Mouse (Mus musculus): ENCODE data around the gene C2cd2. TPM values are rescaled to one million over a fixed set of nuclear protein-coding genes. Genes with fewer than 3 reads are reported as not detected.
"Not testable (repeated sequence)": the region's sequence is repeated elsewhere in the genome, so short reads cannot be mapped to it uniquely, and the experiment has no call there.

Gene C2cd2
- total RNA-seq, 2 experiments from 2014 or later = 8.1 to 15.9 TPM

DNA sequence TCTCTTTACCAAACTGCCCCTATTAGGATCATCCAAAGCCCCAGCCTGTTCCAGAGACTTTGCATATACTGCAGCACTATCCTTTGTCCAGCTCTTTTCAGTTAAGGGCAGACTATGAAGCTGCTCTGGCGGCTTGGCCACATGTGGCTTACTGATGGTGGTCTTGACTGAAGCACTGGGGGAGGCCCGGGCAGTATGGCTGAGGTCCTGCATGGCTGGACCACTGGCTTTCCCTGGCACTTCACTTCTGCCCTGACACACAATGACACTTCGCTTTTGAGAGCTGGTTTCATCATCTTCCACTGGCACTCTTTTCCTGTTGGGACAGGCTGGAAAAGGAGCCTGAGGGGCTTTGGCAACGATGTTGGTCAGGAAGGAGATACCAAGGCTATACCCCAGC is 10.0 kb downstream of the C2cd2 start:
- DNase-seq (ENCODE audit: low spot score in 2 of 2) = no peak
- intact Hi-C loops (cut with DNase I) = no loop called here

DNA sequence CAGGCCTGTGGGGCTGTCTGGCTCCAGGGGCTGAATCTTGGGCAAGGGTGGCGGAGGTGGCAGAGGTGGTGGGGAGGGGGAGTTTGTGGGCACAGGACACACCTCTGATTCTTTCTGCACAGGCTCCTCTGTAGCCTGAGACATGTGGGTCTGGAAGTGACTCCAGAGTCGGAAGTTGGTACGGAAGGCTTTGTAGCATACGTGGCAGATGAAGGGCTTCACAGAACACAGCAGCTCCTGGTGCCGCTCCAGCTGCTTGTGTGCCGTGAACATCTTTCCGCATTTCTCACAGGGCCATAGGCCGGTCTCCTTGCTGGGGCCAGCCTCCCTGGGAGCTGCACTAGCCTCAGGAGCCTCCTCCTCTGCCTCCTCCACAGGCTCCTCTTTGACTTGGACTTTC is 12.3 kb downstream of the C2cd2 start:
- intact Hi-C loops (cut with DNase I) = no loop called here
- DNase-seq (ENCODE audit: low spot score in 2 of 2) = no peak

DNA sequence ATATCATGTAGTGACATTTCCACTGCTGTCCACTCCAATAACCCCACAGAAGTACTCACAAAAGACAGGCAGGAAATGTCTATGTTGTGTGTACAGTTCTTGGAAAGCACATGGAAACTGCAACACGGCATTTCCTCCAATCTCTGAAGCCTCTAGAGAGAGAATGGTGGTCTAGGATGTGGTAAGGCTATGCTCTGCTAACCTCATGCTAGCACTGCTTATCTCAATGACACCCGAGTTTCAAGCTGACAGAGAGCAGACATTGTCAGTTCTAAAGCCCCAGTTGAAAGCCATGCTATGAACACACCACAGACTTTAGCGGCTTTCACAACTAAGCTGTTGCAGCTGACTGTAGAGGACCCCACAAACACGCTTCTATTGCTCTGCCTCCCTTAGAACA is 13.6 kb downstream of the C2cd2 start:
- intact Hi-C loops (cut with DNase I) = no loop called here
- no peak for DNase-seq (ENCODE audit: low spot score in 2 of 2)

DNA sequence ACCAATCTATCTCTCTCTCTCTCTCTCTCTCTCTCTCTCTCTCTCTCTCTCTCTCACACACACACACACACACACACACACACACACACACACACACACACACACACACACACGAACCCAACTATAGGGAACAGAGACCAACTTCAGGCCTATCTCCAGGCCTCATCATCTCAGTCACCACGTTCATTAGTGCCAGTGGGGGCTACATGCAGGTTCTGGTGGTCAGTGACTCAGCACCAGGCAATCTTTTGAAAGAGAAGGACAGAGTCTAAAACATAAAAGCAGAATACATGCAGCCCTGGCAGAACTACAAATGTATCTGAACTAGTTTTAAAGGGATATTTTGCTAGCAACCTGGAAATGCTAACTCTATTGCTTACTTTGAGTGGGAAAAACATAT is 15.4 kb downstream of the C2cd2 start:
- DNase-seq (ENCODE audit: low spot score in 2 of 2); intact Hi-C loops (cut with DNase I): not testable (repeated sequence)

DNA sequence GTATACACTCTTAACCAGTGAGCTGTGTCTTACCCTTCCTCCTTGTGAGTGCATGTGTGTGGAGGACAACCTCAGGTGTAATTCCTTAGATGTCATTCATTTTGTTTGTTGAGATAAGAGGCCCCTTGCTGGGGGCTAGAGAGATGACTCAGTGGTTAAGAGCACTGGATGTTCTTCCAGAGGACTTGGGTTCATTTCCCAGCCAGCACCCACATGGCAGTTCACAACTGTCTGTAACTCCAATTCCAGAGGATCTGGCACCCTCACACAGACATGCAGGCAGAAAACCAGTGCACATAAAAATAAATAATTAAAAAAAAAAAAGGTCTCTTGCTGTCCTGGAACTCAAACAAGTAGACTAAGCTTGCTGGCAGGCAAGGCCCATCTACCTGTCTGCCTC is 20.6 kb downstream of the C2cd2 start:
- no peak for DNase-seq (ENCODE audit: low spot score in 2 of 2)
- intact Hi-C loops (cut with DNase I) = no loop called here

DNA sequence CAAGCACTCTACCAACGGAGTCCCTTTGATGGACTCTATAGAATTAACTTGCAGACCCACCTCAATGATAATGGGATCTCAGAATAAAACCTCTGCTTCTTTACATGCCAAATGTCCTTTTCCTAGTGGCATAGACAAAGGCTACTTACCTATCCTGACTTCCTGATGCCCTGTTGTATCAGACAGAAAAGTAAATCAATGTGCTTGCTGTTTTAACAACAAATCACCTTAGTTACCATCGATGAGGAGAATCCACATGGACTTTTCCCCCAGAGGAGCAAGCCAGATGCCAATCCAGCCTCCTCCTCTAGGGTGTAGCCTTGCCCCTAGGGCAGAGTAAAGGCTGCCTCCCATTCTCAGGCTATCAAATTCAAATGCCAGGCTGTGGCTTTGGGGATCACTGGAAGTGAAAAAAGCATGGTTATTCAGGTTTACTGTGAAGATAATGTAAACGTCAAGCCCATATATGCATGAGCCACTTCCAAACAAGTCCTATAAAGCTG is 21.9 kb downstream of the C2cd2 start:
- intact Hi-C loops (cut with DNase I) = no loop called here

DNA sequence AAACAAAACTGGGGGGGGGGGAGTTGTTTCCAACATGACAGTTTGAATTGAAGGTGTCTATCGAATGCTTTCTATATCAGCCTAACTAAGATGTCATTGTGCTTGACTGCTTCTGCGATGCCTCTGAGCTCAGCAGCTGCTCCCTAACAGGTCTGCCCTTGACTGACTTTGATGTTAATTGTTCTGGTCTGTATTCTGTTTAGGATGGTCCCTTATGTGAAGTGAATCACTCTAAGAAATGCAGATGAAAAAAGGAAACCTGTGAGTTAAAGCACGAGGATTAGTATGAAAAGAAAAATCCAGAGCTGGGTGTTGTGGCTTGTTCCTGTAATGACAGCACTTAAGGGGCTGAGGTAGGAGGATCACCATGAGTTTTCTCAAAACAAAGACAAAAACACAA is 26.6 kb downstream of the C2cd2 start:
- intact Hi-C loops (cut with DNase I) = no loop called here
- DNase-seq (ENCODE audit: low spot score in 2 of 2) = no peak

More for the DNA sequence above, 21.9 kb downstream of the C2cd2 start:
- DNase-seq (ENCODE audit: low spot score in 2 of 2) = no peak

DNA sequence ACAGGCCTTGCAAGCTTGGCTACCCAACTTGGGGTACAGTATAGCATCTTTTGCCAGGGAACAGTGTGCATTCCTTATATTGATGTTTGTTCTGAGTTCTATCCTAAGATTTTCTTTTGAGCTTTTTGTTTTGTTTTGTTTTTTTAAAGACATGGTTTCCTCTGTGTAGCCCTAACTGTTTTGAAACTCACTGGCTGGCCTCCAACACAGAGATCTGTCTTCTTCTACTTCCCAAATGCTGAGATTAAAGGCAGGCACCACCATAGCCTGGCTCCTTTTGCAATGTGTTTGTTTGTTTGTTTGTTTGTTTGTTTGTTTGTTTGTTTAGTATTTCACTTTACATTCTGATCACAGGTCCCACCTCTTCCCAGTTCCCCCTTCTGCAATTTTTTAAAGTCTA is 32.2 kb downstream of the C2cd2 start:
- intact Hi-C loops (cut with DNase I) = no loop called here

DNA sequence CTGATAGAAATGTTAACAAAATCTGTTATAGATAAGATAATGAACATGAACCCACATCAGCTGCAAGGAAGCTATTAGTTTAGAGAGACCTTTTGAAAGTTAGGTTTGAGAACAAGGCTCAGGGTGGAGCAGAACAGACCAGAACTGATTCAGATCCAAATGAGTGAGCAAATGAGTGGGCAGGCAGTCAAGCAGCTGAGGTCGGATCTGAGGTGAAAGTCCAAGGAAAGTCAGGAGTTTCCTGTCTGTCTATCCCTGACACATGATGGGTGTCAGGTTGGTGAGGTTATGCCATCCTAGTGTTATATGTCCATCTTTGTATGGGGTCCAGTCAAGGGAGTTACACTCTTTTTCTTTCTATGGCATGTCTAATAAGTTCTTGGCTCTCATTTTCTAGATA is 32.9 kb downstream of the C2cd2 start:
- intact Hi-C loops (cut with DNase I) = no loop called here
- DNase-seq (ENCODE audit: low spot score in 2 of 2) = no peak

More for the DNA sequence above, 32.2 kb downstream of the C2cd2 start:
- no peak for DNase-seq (ENCODE audit: low spot score in 2 of 2)

DNA sequence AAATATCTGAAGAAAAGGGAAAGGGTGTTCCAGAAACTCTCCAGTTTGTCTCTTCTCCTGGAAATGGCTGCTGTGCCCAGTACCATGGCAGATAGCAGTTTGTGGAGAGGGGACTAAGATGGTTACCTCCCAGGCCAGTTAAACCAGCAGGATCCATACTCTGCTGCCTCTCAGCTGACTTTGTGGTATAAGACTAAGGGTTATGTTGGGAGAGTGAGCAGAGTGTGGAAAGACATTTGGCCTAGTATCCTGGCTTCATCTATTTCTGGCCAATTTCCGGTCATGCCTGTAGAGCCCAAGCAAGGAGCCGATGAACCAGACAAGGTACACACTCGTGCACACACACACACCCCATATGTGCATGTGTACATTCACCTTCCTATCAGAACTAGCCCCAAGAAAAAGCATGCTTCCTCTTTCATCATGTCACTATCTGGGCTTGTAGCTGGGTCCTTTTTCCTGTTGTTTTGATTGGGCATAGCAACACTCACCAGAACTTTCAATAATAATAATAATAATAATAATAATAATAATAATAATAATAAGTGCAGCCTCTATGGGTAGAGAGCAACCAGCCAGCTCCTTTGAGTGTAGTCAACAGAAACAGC is 35.0 kb downstream of the C2cd2 start:
- DNase-seq (ENCODE audit: low spot score in 2 of 2) = no peak
- intact Hi-C loops (cut with DNase I) = no loop called here

DNA sequence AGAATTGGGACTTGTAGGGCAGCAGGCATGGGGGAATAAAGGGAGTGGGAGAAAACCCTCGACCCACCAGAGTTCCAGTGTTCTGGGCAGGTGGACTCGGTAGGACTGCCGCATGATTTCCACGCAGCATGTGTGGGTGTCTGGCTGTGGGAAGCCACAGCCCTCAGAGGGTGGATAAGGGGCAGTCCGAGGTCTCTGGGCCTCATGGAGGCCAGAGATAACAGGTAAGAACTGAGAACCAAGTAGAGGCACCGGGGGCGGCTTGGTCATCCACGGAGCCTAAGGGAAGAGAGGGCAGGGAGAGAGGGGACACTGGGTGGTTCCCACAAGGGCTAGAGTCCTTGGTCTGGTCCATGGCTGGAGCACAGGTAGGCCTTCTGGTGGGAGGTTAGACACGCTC is 36.0 kb downstream of the C2cd2 start:
- DNase-seq (ENCODE audit: low spot score in 2 of 2) = no peak
- intact Hi-C loops (cut with DNase I) = no loop called here

DNA sequence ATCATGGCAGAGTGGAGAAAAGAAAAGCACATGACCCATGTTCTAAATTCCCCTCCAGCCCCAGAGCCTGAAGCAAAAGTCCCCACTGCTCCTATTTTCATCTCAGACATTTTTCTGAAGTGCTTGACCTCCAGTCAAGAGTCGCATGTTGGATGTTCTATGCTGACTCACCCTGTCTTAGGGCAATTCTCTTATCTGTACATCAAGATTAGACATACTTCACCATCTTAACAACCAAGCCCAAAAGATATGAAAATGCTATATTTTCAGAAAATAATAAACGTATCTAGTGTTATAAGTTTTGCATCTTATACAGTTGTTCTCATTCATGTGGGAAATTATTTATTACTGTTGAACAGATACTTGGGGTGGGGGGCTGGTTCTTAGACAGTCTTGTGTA is 36.6 kb downstream of the C2cd2 start:
- intact Hi-C loops (cut with DNase I) = no loop called here
- DNase-seq (ENCODE audit: low spot score in 2 of 2) = no peak

DNA sequence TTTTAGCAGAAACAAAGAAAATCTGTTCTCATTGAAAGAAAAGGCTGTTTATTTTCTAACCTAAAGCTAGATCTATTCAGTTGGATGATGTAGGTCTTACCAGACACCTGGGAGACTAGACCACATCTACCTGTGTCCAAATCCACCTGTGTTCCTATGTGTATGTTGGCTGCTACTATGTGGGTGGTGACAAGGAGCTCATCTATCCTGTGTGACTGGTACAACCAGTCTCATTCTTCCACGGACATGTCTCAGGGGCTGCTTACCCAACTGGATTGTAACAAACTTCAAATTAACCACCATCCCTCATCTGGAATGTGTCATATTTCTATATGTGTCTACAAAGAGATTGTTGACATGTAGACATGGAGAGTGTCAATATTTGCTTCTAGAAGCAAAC is 38.7 kb downstream of the C2cd2 start:
- intact Hi-C loops (cut with DNase I) = no loop called here
- DNase-seq (ENCODE audit: low spot score in 2 of 2) = no peak

DNA sequence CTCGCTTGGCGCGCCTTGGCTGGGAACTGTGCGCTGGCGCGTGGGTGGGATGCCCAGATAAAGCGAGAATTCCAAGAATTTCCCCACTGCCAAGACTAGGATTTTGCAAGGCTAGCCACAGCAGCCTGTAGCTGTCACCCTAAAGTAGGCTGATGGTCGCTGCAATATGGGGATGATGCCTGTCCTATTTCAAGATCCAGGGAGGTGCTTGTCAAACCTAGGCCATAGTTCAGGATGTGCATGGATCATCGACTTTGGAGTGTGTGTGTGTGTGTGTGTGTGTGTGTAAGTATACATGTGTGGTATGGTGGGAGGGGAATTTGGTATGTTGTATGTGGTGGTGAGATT is 39.6 kb downstream of the C2cd2 start:
- intact Hi-C loops (cut with DNase I) = loop anchor here (1.0 kb wide), 2 partner anchors 40 to 71 kb away; partner anchors contain the start of genes C2cd2, Prdm15 and Zbtb21
- peak in 1 of 2 experiments; percentile 8 for DNase-seq (ENCODE audit: low spot score in 2 of 2)

DNA sequence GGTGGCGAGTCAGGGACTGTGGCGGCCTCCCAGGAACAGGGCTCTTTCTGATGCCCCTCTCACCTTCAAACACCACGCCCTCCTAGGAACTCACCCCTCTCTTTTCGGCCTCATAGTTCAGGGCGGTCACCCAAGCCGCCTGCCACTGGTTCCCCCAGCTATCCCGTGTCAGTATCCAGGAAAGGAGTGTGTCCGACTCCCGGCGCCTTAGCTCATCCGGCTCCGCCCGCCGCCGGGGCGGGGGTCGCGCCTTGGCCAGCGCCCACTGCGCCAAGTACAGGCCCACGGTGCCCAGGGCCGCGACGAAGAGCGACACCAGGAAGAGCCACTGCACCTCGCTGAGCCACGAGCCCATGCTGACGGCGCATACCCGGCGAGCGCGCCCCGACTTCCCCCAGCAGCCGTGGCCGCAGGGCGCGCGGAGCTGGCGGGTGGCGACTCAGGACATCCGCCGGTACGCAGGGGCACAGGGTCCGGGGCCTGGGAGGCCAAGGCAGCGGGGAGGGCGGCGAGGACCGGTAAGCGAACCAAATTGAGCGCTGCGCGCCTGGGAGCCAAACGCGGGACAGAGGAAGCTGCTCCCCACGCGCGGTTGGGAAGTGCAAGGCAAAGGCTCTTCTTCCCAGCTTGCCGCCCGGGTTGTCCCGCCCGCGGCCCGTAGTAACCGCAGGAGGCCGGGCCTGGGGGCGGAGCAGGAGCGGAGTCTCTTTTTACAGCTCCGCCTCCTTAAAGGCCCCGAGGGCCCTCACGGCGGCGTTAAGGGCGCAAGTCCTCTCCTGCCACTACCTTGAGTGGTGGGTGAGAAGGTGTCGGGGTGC is 40.2 kb downstream of the C2cd2 start:
- DNase-seq (ENCODE audit: low spot score in 2 of 2) = peak; percentile 88 to 91
- intact Hi-C loops (cut with DNase I) = loop anchor here (1.0 kb wide), 2 partner anchors 40 to 71 kb away; partner anchors contain the start of genes C2cd2, Prdm15 and Zbtb21

DNA sequence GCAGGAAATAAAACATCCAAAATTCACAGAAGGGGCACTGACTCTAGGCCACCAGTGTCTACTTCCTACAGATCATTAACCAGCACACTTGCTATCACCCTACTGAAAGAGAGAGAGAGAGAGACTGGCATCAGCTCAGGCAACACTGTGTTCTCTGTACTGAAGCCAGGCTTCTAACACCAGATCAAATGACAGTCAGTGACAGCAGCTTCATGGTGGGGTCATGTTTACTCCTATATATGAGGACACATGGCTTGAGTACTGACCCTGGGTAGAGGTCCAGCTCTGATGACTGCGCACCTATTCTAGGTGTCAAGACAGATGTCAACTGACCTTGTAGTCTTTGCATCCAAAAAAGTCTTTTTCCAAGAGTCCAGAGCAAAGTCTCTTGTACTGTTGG is 41.8 kb downstream of the C2cd2 start:
- no peak for DNase-seq (ENCODE audit: low spot score in 2 of 2)
- intact Hi-C loops (cut with DNase I) = no loop called here

DNA sequence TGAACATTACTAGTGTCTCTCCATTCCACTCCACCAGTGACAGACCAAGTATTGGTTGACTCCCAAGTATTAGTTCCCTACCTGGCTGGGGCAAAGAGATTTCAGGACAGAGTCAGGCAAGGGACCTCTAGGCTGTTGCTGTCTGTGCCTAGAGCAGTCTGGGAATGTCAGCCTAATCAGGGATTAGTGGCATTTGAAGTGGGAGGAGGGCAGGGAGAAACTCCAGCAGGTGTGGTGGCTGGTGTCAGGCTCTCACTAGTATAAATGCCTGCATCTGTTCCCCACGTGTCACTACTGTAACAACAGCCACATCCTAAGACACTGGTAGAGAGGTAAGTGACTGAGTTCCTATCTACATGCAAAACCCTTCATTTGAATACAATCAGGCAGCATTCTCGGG is 42.6 kb downstream of the C2cd2 start:
- intact Hi-C loops (cut with DNase I) = no loop called here
- DNase-seq (ENCODE audit: low spot score in 2 of 2) = no peak

DNA sequence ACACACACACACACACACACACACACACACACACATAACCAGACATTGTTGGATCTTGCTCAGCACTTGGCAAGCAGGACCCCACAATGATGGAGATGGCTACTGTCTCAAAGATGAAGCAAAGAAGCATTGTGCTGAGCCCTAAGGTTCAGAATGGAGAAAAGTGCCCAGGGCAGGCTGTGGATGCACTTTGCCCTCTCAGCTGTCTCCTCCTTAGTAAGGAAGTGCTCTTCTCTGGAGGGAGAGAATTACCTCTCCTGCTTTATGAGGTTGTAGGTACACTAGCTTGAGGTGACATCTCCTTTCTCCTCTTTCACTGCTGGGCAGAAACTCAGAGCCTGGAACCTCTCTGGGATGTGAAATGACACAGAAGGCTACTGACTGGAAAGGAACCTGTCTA is 49.5 kb downstream of the C2cd2 start:
- intact Hi-C loops (cut with DNase I) = no loop called here
- DNase-seq (ENCODE audit: low spot score in 2 of 2) = no peak

DNA sequence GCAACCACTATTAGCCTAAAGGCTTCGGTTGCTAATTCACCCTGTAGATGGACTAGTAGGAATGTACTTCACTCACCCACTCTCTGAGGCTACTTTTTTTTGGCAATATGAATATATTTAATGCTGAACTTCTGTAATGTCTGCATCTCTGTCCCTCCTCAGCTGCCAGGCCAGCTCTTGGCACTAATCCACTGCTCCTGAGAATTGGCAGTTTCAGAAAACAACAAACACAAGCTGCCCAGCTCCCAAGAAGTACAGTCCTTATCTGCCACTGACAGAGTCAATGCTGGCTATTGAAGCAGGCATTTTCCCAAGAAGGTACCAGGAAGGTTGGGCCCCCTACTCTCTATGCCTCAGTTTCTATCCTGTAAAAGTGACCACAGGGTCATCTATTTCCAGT is 53.0 kb downstream of the C2cd2 start:
- DNase-seq (ENCODE audit: low spot score in 2 of 2) = no peak
- intact Hi-C loops (cut with DNase I) = no loop called here

DNA sequence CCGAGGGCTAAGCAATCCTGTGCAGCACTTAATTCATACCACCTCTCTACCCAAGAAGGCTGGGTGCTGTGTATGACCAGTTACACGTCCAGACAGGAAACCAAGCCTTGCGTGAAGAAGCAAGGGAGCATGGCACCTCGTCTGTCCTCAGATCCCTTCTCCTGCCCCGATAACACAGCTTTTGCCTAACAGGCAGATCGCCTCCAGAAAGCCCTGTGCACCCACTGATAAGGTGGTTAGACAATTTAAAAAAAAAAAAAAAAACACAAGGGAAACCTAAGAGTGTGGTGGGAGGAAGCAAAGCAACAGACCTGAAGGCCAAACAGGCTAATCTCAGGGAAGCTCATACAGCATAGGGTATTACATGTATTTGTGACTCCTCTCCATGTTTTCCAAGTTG is 54.9 kb downstream of the C2cd2 start:
- intact Hi-C loops (cut with DNase I) = no loop called here
- DNase-seq (ENCODE audit: low spot score in 2 of 2) = no peak

DNA sequence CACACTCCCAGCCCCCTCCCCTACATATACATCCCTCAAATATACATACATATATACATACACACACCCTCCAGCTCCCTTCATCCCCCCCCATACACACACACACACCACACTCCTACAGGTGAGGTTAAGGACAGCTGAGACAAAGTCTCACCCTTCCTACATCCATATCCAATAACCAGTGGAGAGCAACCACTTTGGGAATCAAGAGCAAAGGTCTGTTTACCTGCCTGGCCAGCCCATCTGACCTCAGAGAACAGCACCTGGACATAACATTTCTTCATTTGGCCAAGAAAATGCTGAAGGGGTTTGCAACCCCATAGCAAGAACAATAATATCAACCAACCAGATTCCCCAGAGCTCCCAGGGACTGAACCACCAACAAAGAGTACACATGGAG is 56.1 kb downstream of the C2cd2 start:
- DNase-seq (ENCODE audit: low spot score in 2 of 2) = no peak
- intact Hi-C loops (cut with DNase I) = no loop called here
